Mouse (Mus musculus) cortical plate, adult 2 months (tissue): ENCODE data around the gene Ptp4a2.

Source experiments
- CTCF ChIP-seq: fragments of 200-500 bp; IDR thresholded peaks from 2 replicates; pipeline ENCODE4 v1.5.1; 2011; ENCODE audit warnings: mild to moderate bottlenecking, control low read depth, low read length; ENCODE audit not compliant: insufficient read depth; ENCODE audit errors: extremely low read depth
- POLR2A ChIP-seq: fragments of 200-500 bp; IDR thresholded peaks from 2 replicates; pipeline ENCODE4 v1.6.1; 2011; ENCODE audit warnings: mild to moderate bottlenecking, low read length, control low read depth; ENCODE audit not compliant: insufficient read depth; ENCODE audit errors: extremely low read depth

DNA sequence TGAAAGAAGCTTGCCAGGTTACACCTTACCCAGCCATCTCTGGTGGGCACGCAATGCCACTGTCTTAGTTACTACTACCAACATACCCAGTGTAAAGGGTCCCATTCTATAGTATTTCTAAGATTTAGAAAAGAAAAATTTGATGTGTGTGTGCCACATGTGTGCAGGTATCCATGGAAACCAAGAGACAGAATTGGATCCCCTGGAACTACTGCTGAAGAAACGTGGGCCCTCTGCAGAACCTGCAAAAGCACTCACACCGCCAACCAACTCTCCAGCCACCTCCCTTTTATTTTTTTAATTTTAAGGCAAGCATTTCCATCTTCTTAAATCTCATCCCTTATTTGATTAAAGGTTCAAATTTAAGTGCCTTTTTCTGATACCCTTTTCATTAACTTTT lies 40.8 kb downstream of the Ptp4a2 start:
- TF ChIP-seq CTCF (no peak), POLR2A (no peak)
